Mouse (Mus musculus): ENCODE results near the gene Usp35. TPM values are rescaled to one million over a fixed set of nuclear protein-coding genes. Genes with fewer than 3 reads are reported as not detected.

Gene Usp35
- polyA plus RNA-seq, 1 experiment from 2014 or later: 2.1 TPM

DNA sequence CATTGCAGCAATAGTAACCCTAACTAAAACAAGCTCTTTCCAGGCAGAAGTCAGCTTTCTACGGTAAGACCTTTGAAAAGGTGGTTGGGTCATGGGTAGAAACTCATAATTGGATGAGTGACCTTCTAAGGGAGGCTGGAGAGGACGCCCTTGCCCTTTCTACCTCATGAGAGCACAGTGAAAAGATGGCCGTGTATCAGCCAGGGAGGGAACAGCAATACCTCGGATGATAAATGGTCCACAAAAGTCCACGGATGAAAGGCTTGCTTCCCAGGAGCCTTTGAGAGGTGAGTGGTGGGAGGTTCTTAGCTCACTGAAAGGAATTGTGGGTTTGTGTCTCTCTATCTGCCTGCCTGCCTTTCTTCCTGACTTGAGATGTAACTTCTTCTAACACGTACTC, 21.5 kb upstream of the Usp35 start:
- H3K4me2 ChIP-seq: no peak overlapping the region
- no peaks in the 10 kb centered on the region for H3K27me3 ChIP-seq (ENCODE audit: insufficient read depth, low read length)
- H3K9ac ChIP-seq: no peak overlapping the region
- DNase-seq (no peak), ATAC-seq (ENCODE audit: insufficient read depth) (no peak)
- H3K27ac ChIP-seq (ENCODE audit: low read depth): no peak overlapping the region
- TF ChIP-seq CTCF (IDR thresholded peaks at IDR 0.05; ENCODE audit: low read depth): no peak
- H3K9me3 ChIP-seq (ENCODE audit: low read depth, low read length): no peaks in the 10 kb centered on the region
- no peak overlapping the region for H3K4me3 ChIP-seq (ENCODE audit: low read depth, low read length)
- H3K36me3 ChIP-seq (ENCODE audit: insufficient read depth): 0 out of 2 replicates have a peak, but pooled peaks cover 2% of the 10 kb centered on the region
- H3K4me1 ChIP-seq (ENCODE audit: insufficient read depth): peaks cover 13% of the 10 kb centered on the region
- 78% methylated on average over 6 of the region's 6 CpGs for WGBS

DNA sequence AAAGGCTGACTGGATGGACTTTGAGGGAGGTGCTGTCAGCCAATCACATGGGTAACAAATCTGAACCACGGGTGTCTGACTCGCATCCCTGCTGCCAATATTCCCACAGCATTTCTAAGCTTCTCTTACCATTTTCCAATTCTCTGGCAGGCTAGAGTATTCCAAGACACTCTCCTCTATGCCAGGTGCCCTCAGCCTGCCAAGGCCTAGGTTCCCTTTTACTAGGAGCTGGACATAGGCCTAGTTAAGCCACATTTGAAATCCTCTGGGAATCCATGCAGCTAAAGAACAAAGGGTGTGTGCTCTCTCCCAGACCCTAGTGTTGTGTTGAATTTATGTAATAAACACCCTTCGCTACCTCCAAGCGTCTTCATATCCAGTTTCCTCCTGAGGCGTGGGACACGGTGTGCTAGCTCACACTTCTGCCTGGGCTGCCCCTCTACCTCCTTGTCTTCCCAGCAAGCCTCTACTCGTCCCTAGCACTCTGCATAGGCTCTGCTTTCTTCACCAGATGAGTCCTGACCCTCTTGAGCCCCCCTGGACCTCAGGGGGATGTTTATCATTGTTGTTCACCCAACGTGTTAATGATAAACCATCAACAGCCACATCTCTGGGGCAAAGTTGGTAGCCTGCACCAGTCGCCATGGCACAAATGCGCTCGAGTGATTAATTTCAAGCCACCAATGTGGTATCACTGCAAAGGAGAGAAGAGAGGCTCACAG, 20.1 kb upstream of the Usp35 start:
- 0 out of 2 replicates have a peak, but pooled peaks cover 6% of the 10 kb centered on the region for H3K36me3 ChIP-seq (ENCODE audit: insufficient read depth)
- WGBS: 82% methylated on average over 11 of the region's 11 CpGs
- H3K4me3 ChIP-seq (ENCODE audit: low read depth, low read length): no peak overlapping the region
- no peaks in the 10 kb centered on the region for H3K9me3 ChIP-seq (ENCODE audit: low read depth, low read length)
- no peaks in the 10 kb centered on the region for H3K27me3 ChIP-seq (ENCODE audit: insufficient read depth, low read length)
- peaks cover 13% of the 10 kb centered on the region for H3K4me1 ChIP-seq (ENCODE audit: insufficient read depth)
- H3K27ac ChIP-seq (ENCODE audit: low read depth): no peak overlapping the region
- no peak for TF ChIP-seq CTCF (IDR thresholded peaks at IDR 0.05; ENCODE audit: low read depth)
- H3K9ac ChIP-seq: no peak overlapping the region
- DNase-seq (no peak), ATAC-seq (ENCODE audit: insufficient read depth) (no peak)
- H3K4me2 ChIP-seq: no peak overlapping the region

DNA sequence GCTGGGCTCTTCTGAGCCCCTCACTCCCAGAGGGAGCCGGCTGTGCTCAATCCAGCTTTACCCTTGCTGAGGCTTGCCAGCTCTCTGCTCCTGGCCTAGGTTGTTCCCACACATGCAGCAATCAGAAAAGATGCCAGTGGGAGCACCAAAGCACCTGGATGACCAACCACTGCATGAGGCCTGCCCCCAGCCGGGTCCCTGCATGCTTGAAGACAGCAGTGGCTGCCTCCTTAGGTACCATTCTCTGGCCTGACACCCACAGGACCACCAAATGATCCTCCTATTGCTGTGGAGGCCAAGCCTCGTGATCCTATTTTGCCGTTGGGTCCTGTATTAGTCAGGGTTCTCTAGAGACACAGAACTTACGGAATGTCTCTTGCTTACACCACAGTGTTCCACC, 19.1 kb upstream of the Usp35 start:
- no peaks in the 10 kb centered on the region for H3K9me3 ChIP-seq (ENCODE audit: low read depth, low read length)
- WGBS: 83% methylated on average over 5 of the region's 5 CpGs
- H3K36me3 ChIP-seq (ENCODE audit: insufficient read depth): 0 out of 2 replicates have a peak, but pooled peaks cover 6% of the 10 kb centered on the region
- H3K27ac ChIP-seq (ENCODE audit: low read depth): no peak overlapping the region
- no peaks in the 10 kb centered on the region for H3K27me3 ChIP-seq (ENCODE audit: insufficient read depth, low read length)
- no peak overlapping the region for H3K4me2 ChIP-seq
- peaks cover 12% of the 10 kb centered on the region for H3K4me1 ChIP-seq (ENCODE audit: insufficient read depth)
- TF ChIP-seq CTCF (IDR thresholded peaks at IDR 0.05; ENCODE audit: low read depth): no peak
- no peak overlapping the region for H3K9ac ChIP-seq
- no peak for DNase-seq
- no peak for ATAC-seq (ENCODE audit: insufficient read depth)
- H3K4me3 ChIP-seq (ENCODE audit: low read depth, low read length): no peak overlapping the region

DNA sequence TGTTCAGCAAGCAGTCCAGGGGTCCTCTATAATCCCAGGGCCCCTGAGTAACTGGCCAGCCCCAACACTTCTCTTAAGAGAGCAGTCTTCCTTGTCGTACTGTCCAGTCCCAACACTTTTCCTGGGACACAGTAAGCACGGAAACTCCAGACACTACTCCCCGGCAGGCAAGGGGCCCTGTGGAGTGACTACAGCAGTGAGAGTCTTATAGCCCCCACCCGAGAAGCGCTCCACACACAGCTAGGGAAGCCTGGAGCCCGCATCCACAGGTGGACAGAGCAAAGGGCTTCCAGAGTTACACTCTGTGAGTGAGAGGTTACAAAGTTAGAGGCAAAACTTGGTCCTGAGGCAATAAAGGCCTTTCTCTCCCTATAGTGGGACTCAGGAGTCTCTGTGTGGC, 17.6 kb upstream of the Usp35 start:
- Histone ChIP-seq H3K4me1 (ENCODE audit: insufficient read depth) (0 out of 2 replicates have a peak, but pooled peaks cover 4% of the 10 kb centered on the region), H3K9ac (no peak overlapping the region), H3K4me3 (ENCODE audit: low read depth, low read length) (no peak overlapping the region), H3K9me3 (ENCODE audit: low read depth, low read length) (no peaks in the 10 kb centered on the region), H3K4me2 (no peak overlapping the region), H3K27me3 (ENCODE audit: insufficient read depth, low read length) (no peaks in the 10 kb centered on the region), H3K27ac (ENCODE audit: low read depth) (no peak overlapping the region), H3K36me3 (ENCODE audit: insufficient read depth) (0 out of 2 replicates have a peak, but pooled peaks cover 6% of the 10 kb centered on the region)
- TF ChIP-seq CTCF (IDR thresholded peaks at IDR 0.05; ENCODE audit: low read depth): no peak
- ATAC-seq (ENCODE audit: insufficient read depth) (no peak), DNase-seq (no peak)
- WGBS: 80% methylated on average over 6 of the region's 6 CpGs

DNA sequence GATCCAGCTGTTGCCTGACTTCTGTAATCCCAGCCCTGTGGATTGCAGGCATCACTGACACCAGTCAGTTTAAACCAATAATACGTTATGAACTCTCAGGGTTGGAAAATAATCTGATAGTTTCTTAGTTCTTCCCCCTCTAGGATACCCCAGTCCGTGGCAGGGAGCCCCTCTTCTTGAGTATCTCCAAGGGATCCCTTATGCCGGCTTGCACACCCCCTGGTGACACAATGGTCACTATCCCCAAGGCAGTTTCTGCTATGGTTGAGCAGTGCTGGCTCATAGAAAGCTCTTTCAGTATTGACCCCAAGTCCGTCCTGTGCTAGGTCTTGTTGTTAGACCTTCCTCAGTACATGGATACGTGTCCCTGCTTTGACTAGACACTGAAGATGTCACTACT, 17.0 kb upstream of the Usp35 start:
- H3K27ac ChIP-seq (ENCODE audit: low read depth): no peak overlapping the region
- TF ChIP-seq CTCF (IDR thresholded peaks at IDR 0.05; ENCODE audit: low read depth): no peak
- no peak overlapping the region for H3K9ac ChIP-seq
- WGBS: 75% methylated on average over 5 of the region's 5 CpGs
- H3K4me1 ChIP-seq (ENCODE audit: insufficient read depth): 0 out of 2 replicates have a peak, but pooled peaks cover 4% of the 10 kb centered on the region
- H3K27me3 ChIP-seq (ENCODE audit: insufficient read depth, low read length): no peaks in the 10 kb centered on the region
- ATAC-seq (ENCODE audit: insufficient read depth): no peak
- 0 out of 2 replicates have a peak, but pooled peaks cover 6% of the 10 kb centered on the region for H3K36me3 ChIP-seq (ENCODE audit: insufficient read depth)
- H3K4me3 ChIP-seq (ENCODE audit: low read depth, low read length): no peak overlapping the region
- H3K4me2 ChIP-seq: no peak overlapping the region
- DNase-seq: no peak
- H3K9me3 ChIP-seq (ENCODE audit: low read depth, low read length): no peaks in the 10 kb centered on the region

DNA sequence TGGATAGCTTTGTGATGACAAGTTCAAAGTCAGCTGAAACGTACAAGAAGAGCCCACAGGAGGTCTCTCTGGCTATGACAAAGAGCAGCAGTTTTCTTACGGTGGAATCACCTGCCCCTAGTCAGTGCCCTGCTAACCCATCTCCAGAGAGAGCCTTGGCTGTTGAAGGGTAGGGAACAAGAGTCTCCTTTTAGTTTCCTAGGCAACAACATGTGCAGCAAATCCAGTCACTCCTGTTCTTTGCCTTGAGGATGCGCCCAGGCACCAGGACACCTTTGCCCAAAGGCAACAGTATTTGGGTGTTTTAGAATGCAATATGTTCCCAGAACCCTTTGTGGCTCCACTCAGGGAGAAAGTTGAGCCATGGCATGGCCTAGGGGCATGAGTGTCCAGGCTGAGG, 16.5 kb upstream of the Usp35 start:
- no peak for TF ChIP-seq CTCF (IDR thresholded peaks at IDR 0.05; ENCODE audit: low read depth)
- WGBS: 82% methylated on average over 3 of the region's 3 CpGs
- no peaks in the 10 kb centered on the region for H3K27me3 ChIP-seq (ENCODE audit: insufficient read depth, low read length)
- H3K4me2 ChIP-seq: no peak overlapping the region
- H3K36me3 ChIP-seq (ENCODE audit: insufficient read depth): 0 out of 2 replicates have a peak, but pooled peaks cover 6% of the 10 kb centered on the region
- no peak overlapping the region for H3K4me3 ChIP-seq (ENCODE audit: low read depth, low read length)
- no peak overlapping the region for H3K27ac ChIP-seq (ENCODE audit: low read depth)
- ATAC-seq (ENCODE audit: insufficient read depth) (no peak), DNase-seq (no peak)
- no peaks in the 10 kb centered on the region for H3K9me3 ChIP-seq (ENCODE audit: low read depth, low read length)
- 0 out of 2 replicates have a peak, but pooled peaks cover 6% of the 10 kb centered on the region for H3K4me1 ChIP-seq (ENCODE audit: insufficient read depth)
- no peak overlapping the region for H3K9ac ChIP-seq

DNA sequence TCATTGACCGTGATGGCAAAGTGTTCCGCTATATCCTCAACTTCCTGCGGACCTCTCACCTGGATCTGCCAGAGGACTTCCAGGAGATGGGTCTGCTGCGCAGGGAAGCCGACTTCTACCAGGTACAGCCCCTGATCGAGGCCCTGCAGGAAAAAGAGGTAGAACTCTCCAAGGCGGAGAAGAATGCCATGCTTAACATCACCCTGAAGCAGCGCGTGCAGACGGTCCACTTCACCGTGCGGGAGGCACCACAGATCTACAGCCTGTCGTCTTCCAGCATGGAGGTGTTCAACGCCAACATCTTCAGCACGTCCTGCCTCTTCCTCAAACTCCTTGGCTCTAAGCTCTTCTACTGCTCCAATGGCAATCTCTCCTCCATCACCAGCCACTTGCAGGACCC, 15.6 kb upstream of the Usp35 start:
- no peaks in the 10 kb centered on the region for H3K27me3 ChIP-seq (ENCODE audit: insufficient read depth, low read length)
- no peak overlapping the region for H3K9ac ChIP-seq
- TF ChIP-seq CTCF (IDR thresholded peaks at IDR 0.05; ENCODE audit: low read depth): no peak
- no peak overlapping the region for H3K4me2 ChIP-seq
- no peaks in the 10 kb centered on the region for H3K9me3 ChIP-seq (ENCODE audit: low read depth, low read length)
- no peak overlapping the region for H3K4me3 ChIP-seq (ENCODE audit: low read depth, low read length)
- WGBS: 94% methylated on average over 15 of the region's 15 CpGs
- no peak overlapping the region for H3K27ac ChIP-seq (ENCODE audit: low read depth)
- ATAC-seq (ENCODE audit: insufficient read depth) (no peak), DNase-seq (no peak)
- 0 out of 2 replicates have a peak, but pooled peaks cover 6% of the 10 kb centered on the region for H3K4me1 ChIP-seq (ENCODE audit: insufficient read depth)
- 0 out of 2 replicates have a peak, but pooled peaks cover 6% of the 10 kb centered on the region for H3K36me3 ChIP-seq (ENCODE audit: insufficient read depth)
